Mouse (Mus musculus): ENCODE results near the gene Sestd1.

GRCm38 (mm10) chr2:77260134-77260533 lies 20.3 kb downstream of the Sestd1 start:
- no peak for TF ChIP-seq POLR2A (IDR thresholded peaks at IDR 0.05; ENCODE audit: insufficient read length, low read depth)
- no peak for TF ChIP-seq MAX (IDR thresholded peaks at IDR 0.05; ENCODE audit: low read depth)
- TF ChIP-seq CEBPB (IDR thresholded peaks at IDR 0.05; ENCODE audit: insufficient read depth, poor library complexity, severe bottlenecking): no peak
- no peak for TF ChIP-seq POLR2AphosphoS2 (IDR thresholded peaks at IDR 0.05; ENCODE audit: insufficient read length, low read depth)
- no peak for TF ChIP-seq USF1 (IDR thresholded peaks at IDR 0.05; ENCODE audit: low read depth)

Data from myocyte (in vitro differentiated cells).